Mouse (Mus musculus): ENCODE results near the gene Psmc3ip. TPM values are rescaled to one million over a fixed set of nuclear protein-coding genes. Genes with fewer than 3 reads are reported as not detected.

Gene Psmc3ip
- 0.43 and 0.62 TPM in 2 replicates for polyA plus RNA-seq (2012; rRNA removed; ENCODE audit: low replicate concordance)

GRCm38 (mm10) chr11:101095314-101096024, at the start of gene Psmc3ip:
TSS of gene Psmc3ip (minus strand) at chr11:101095436.

DNA sequence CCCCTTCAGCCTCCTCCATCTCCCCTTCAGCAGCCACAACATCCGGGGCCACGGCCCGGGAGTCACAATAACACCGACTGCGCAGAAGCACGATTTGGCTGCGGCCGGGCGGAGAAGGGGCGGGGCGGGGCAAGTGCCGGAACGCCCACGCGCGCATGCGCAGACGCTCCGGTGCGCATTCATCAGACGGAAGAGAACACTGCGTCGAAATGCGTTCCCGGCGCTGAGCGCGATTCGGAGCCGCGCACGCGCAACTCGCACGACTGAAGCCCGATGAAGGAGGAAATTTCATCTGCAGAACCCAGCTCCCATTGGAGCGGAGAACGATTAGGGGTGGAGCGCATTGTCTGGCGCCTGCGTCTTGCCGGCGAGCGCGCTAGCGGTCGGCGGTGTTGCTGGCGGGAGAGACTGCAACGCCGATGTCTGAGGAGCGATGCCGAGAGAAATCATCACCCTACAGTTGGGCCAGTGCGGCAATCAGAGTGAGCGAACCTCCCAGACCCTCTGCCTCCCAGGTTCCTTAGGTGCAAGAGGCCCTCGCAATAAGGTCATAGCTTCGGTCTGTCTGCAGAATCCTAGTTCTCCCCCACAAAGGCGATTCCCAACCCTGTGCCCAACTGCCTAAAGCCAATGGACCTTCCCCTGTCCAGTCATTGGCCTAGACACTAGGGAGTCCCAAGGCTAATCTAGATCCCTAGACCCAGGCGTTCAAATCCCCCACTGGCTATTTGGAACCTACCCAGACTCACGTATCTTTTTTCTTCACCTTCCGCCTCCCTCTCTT, 24.7 kb upstream of the Psmc3ip start, which contains the start of the genes Retreg3 and Tubg1:
Retreg3 (minus strand) TSS at position 133 of the 784 bp plus-strand sequence.
Tubg1 (plus strand) TSS at position 178 of the 784 bp plus-strand sequence.

GRCm38 (mm10) chr11:101086756-101087681, 8.2 kb downstream of the Psmc3ip start, which contains the start of gene Mlx:
TSS of gene Mlx (plus strand) at chr11:101087277.

DNA sequence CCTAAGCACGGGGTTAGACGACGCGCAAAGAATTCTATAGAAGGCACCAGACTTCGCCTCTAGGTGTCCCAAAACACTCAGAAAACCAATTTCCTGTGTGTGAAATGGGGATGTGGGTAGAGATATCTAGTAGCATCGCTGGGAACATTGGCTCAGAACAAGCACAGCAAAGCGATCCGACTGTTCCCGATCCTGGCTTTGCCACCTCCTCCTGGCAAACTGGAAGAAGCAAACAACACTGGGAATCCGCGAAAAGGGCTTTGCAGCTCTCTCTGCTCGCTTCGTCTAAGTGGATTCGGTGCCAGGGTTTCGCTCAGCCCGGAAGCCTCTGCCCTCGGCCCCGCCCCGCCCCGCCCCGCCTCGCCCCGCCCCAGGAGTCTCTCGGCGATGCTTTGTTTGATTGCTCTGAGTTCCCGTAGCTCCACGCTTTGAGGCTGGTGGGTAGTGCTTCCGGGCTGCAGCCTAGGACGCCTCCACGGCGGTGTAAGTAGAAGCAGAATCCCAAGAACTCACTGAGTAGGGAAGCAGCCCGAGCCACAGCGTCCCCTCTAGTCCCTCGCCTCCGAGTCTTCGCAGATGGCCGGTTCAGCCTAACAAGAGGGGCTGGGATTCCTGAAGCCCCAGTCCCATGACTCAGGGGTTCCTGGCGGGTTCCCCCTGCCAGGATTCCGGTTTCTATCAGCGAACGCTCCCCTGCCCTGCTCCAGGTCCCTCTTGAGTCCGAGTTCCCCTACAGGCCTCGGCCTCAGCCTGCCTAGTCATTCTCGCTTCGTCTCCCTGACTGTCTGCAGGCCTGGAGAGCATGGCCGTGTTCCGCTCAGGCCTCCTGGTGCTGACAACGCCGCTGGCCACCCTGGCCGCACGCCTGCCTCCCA, 12.8 kb downstream of the Psmc3ip start, which contains the start of gene Coasy:
Coasy (plus strand) TSS at position 358 of the 875 bp plus-strand sequence.

DNA sequence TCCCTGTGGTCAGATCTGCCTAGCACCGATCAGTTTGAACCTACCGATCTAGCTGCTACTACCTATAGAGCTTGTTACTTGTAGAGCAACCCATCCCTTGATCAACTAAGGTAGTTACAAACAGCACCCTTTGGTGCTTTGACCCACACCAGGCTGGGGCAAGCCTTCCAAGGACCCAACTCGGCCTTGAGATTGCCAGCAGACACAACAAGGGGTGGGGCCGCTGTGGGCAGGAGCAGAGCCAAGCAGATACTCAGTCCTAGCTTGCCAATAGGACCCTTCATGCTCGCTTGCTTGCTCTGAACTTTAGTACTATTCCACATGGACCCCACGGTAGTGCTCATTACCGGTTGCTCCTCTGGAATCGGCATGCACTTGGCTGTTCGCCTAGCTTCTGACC, 17.1 kb downstream of the Psmc3ip start, which contains the start of gene Hsd17b1:
Hsd17b1 (plus strand) TSS at position 291 of the 400 bp plus-strand sequence.

DNA sequence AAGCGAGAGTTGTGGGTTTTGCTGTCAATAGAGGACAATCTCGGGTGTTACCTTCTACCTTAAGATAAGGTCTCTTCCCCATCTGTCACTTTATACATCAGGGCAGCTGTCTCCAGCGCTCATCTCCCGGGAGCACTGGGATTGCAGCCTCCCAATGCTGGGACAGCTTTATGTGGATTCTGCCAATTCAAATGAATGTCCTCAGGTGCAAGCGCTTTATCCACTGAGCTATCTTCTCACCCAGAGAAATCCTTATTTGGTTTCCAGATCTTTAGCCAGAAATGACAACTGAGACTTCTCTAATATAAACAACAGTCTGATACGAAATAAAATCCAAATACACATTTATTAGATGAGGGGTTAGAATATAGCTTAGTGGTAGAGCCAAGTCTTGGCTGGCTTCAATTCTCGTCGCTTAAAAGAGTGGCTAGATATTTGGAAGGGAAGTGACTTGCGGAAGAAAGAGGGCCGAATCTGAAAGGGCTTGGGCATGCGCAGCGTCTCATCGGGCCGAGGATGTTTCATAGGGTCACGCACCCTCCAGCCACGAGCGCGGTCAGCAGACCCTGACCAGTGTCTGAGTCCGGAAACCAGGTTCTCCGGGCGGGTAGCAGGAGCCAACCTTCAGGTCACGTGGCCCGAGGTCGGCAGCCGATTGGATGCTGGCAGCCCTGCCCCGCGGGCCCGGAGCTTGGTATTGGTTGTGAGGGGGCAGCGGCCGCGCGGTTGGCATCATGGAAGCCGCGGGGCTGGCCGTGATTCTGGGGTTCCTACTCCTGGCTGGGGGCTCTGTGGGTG, 25.6 kb downstream of the Psmc3ip start, which contains the start of gene Naglu:
Naglu (plus strand) TSS at position 622 of the 798 bp plus-strand sequence.

Other genes with a start within 250 kb of the Psmc3ip start
- gene Stat5b, start 244.7 kb downstream of the Psmc3ip start, polyA plus RNA-seq (2012; rRNA removed; ENCODE audit: low replicate concordance), result 54.0 and 56.3 TPM in 2 replicates
- 82.3 and 109 TPM in 2 replicates for gene Stat5a, start 236.1 kb downstream of the Psmc3ip start, polyA plus RNA-seq (2012; rRNA removed; ENCODE audit: low replicate concordance)
- gene Stat3, start 155.9 kb downstream of the Psmc3ip start, polyA plus RNA-seq (2012; rRNA removed; ENCODE audit: low replicate concordance), result 117 and 148 TPM in 2 replicates
- 184 and 257 TPM in 2 replicates for gene Cavin1, start 124.5 kb downstream of the Psmc3ip start, polyA plus RNA-seq (2012; rRNA removed; ENCODE audit: low replicate concordance)
- 68.6 and 77.8 TPM in 2 replicates for gene Atp6v0a1, start 86.0 kb downstream of the Psmc3ip start, polyA plus RNA-seq (2012; rRNA removed; ENCODE audit: low replicate concordance)
- gene Naglu, start 25.4 kb downstream of the Psmc3ip start, polyA plus RNA-seq (2012; rRNA removed; ENCODE audit: low replicate concordance), result 43.2 and 45.4 TPM in 2 replicates
- 0.24 and 0.94 TPM in 2 replicates for gene Hsd17b1, start 17.0 kb downstream of the Psmc3ip start, polyA plus RNA-seq (2012; rRNA removed; ENCODE audit: low replicate concordance)
- 92.0 and 118 TPM in 2 replicates for gene Coasy, start 12.9 kb downstream of the Psmc3ip start, polyA plus RNA-seq (2012; rRNA removed; ENCODE audit: low replicate concordance)
- gene Mlx, start 8.2 kb downstream of the Psmc3ip start, polyA plus RNA-seq (2012; rRNA removed; ENCODE audit: low replicate concordance), result 50.5 and 97.1 TPM in 2 replicates
- gene Retreg3, start 24.5 kb upstream of the Psmc3ip start, polyA plus RNA-seq (2012; rRNA removed; ENCODE audit: low replicate concordance), result 81.8 and 115 TPM in 2 replicates
- 8.4 and 17.4 TPM in 2 replicates for gene Tubg1, start 24.5 kb upstream of the Psmc3ip start, polyA plus RNA-seq (2012; rRNA removed; ENCODE audit: low replicate concordance)
- 4.1 and 4.5 TPM in 2 replicates for gene Tubg2, start 60.5 kb upstream of the Psmc3ip start, polyA plus RNA-seq (2012; rRNA removed; ENCODE audit: low replicate concordance)
- 12.3 and 13.5 TPM in 2 replicates for gene Cntnap1, start 75.1 kb upstream of the Psmc3ip start, polyA plus RNA-seq (2012; rRNA removed; ENCODE audit: low replicate concordance)
- gene Plekhh3, start 75.9 kb upstream of the Psmc3ip start, polyA plus RNA-seq (2012; rRNA removed; ENCODE audit: low replicate concordance), result 51.3 and 92.6 TPM in 2 replicates
- gene Ccr10, start 80.0 kb upstream of the Psmc3ip start, polyA plus RNA-seq (2012; rRNA removed; ENCODE audit: low replicate concordance), result 2.9 and 6.8 TPM in 2 replicates
- 34.7 and 54.3 TPM in 2 replicates for gene Ezh1, start 131.0 kb upstream of the Psmc3ip start, polyA plus RNA-seq (2012; rRNA removed; ENCODE audit: low replicate concordance)
- 138 and 195 TPM in 2 replicates for gene Ramp2, start 150.6 kb upstream of the Psmc3ip start, polyA plus RNA-seq (2012; rRNA removed; ENCODE audit: low replicate concordance)
- gene Vps25, start 158.3 kb upstream of the Psmc3ip start, polyA plus RNA-seq (2012; rRNA removed; ENCODE audit: low replicate concordance), result 89.8 and 96.1 TPM in 2 replicates
- 1.9 and 2.4 TPM in 2 replicates for gene Wnk4, start 165.1 kb upstream of the Psmc3ip start, polyA plus RNA-seq (2012; rRNA removed; ENCODE audit: low replicate concordance)
- 0.05 and 0.17 TPM in 2 replicates for gene Cntd1, start 183.6 kb upstream of the Psmc3ip start, polyA plus RNA-seq (2012; rRNA removed; ENCODE audit: low replicate concordance)
- gene Coa3, start 183.7 kb upstream of the Psmc3ip start, polyA plus RNA-seq (2012; rRNA removed; ENCODE audit: low replicate concordance), result 190 and 296 TPM in 2 replicates
- 53.9 and 131 TPM in 2 replicates for gene Becn1, start 206.8 kb upstream of the Psmc3ip start, polyA plus RNA-seq (2012; rRNA removed; ENCODE audit: low replicate concordance)
- gene Psme3, start 220.8 kb upstream of the Psmc3ip start, polyA plus RNA-seq (2012; rRNA removed; ENCODE audit: low replicate concordance), result 44.3 and 89.4 TPM in 2 replicates
- gene Aoc2, start 229.6 kb upstream of the Psmc3ip start, polyA plus RNA-seq (2012; rRNA removed; ENCODE audit: low replicate concordance), result 6.3 and 7.4 TPM in 2 replicates
- gene Aoc3, start 235.2 kb upstream of the Psmc3ip start, polyA plus RNA-seq (2012; rRNA removed; ENCODE audit: low replicate concordance), result 268 and 327 TPM in 2 replicates

Measured in mammary gland, adult 2 months (tissue).